Mouse (Mus musculus): ENCODE measurements around the gene Shank3. TPM values are rescaled to one million over a fixed set of nuclear protein-coding genes. Genes with fewer than 3 reads are reported as not detected.

Gene Shank3
- polyA plus RNA-seq, 1 experiment from 2014 or later: 2.4 TPM

DNA sequence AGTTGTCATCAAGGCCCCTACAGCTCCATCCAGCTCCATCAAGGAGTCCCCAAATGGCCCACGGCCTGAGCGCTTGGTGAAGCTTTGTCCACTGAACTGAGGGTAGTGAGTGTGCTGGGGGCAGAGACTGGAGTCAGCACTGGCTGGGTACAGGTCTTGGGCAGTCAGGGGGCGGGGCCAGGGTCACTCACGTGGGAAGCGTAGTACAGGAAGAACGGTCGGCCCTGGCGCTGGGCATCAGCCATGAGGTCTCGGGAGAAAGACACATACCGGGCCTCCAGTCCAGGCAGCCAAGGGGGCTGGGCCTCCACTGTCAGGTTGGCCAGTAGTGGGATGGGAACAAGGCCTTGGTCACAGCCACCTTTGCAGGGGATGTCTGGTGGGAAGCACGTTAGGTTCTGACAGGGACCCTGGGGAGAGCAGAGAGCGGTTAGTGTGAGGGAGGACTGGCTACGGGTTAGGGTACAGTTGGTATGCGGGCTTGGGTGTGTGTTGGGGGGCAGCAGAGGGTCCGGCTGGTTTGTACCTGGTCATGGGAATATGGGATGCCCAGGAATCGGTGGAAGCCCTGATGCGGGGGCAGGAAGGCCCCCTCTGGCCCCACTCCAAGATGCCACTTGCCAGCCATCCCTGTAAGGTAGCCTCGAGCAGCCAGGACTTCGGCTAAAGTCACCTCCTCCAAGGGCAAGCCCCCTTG lies 24.7 kb upstream of the Shank3 start:
- no peak overlapping the region for H3K9ac ChIP-seq (replicated peaks; ENCODE audit: low read depth, low read length)
- H3K4me2 ChIP-seq (replicated peaks; ENCODE audit: low read depth, low read length): no peak overlapping the region
- ATAC-seq (ENCODE audit: insufficient number of reproducible peaks, insufficient read depth, low FRiP score, low read depth): no peak
- H3K9me3 ChIP-seq (ENCODE audit: control insufficient read depth, low read depth, low read length): no peaks in the 10 kb centered on the region
- no peak overlapping the region for H3K4me3 ChIP-seq (ENCODE audit: low read depth, low read length)
- 92% methylated on average over 19 of the region's 19 CpGs for WGBS
- H3K36me3 ChIP-seq (ENCODE audit: control insufficient read depth, insufficient read depth, low read length): no peaks in the 10 kb centered on the region
- H3K4me1 ChIP-seq (ENCODE audit: control insufficient read depth, insufficient read depth, low read length): peaks cover 4% of the 10 kb centered on the region
- no peaks in the 10 kb centered on the region for H3K27me3 ChIP-seq (ENCODE audit: control insufficient read depth, insufficient read depth, low read length)
- H3K27ac ChIP-seq (ENCODE audit: low read length): no peak overlapping the region

- H3K9ac ChIP-seq (replicated peaks; ENCODE audit: low read depth, low read length): peak overlapping the region; percentile 52; the same call in 1 of the 2 replicates
- no peak; the same call in 1 of the 2 replicates for ATAC-seq (ENCODE audit: insufficient number of reproducible peaks, insufficient read depth, low FRiP score, low read depth)
- WGBS: 81% methylated on average over 7 of the region's 7 CpGs
- no peaks in the 10 kb centered on the region for H3K36me3 ChIP-seq (ENCODE audit: control insufficient read depth, insufficient read depth, low read length)
- peak overlapping the region; percentile 55 for H3K4me3 ChIP-seq (ENCODE audit: low read depth, low read length)
- H3K9me3 ChIP-seq (ENCODE audit: control insufficient read depth, low read depth, low read length): no peaks in the 10 kb centered on the region
- no peak overlapping the region for H3K27ac ChIP-seq (ENCODE audit: low read length)
- H3K27me3 ChIP-seq (ENCODE audit: control insufficient read depth, insufficient read depth, low read length): no peaks in the 10 kb centered on the region
- H3K4me2 ChIP-seq (replicated peaks; ENCODE audit: low read depth, low read length): peak overlapping the region; percentile 84
- H3K4me1 ChIP-seq (ENCODE audit: control insufficient read depth, insufficient read depth, low read length): peaks cover 4% of the 10 kb centered on the region
Observed at GRCm38 (mm10) chr15:89475293-89475600, 24.2 kb upstream of the Shank3 start.

- Histone ChIP-seq H3K27ac (ENCODE audit: low read length) (peak overlapping the region; percentile 66), H3K4me1 (ENCODE audit: control insufficient read depth, insufficient read depth, low read length) (peaks cover 4% of the 10 kb centered on the region), H3K4me3 (ENCODE audit: low read depth, low read length) (peak overlapping the region; percentile 55), H3K9ac (replicated peaks; ENCODE audit: low read depth, low read length) (peak overlapping the region; percentile 52), H3K27me3 (ENCODE audit: control insufficient read depth, insufficient read depth, low read length) (no peaks in the 10 kb centered on the region), H3K36me3 (ENCODE audit: control insufficient read depth, insufficient read depth, low read length) (no peaks in the 10 kb centered on the region), H3K4me2 (replicated peaks; ENCODE audit: low read depth, low read length) (peak overlapping the region; percentile 84), H3K9me3 (ENCODE audit: control insufficient read depth, low read depth, low read length) (no peaks in the 10 kb centered on the region)
- ATAC-seq (ENCODE audit: insufficient number of reproducible peaks, insufficient read depth, low FRiP score, low read depth): peak; percentile 98
- 8% methylated on average over 44 of the region's 44 CpGs for WGBS
Observed at GRCm38 (mm10) chr15:89475611-89476474, 23.6 kb upstream of the Shank3 start.

GRCm38 (mm10) chr15:89476475-89476815 lies 23.0 kb upstream of the Shank3 start:
- Histone ChIP-seq H3K4me2 (replicated peaks; ENCODE audit: low read depth, low read length) (peak overlapping the region; percentile 84), H3K36me3 (ENCODE audit: control insufficient read depth, insufficient read depth, low read length) (no peaks in the 10 kb centered on the region), H3K9me3 (ENCODE audit: control insufficient read depth, low read depth, low read length) (no peaks in the 10 kb centered on the region), H3K27ac (ENCODE audit: low read length) (peak overlapping the region; percentile 66), H3K4me3 (ENCODE audit: low read depth, low read length) (peak overlapping the region; percentile 55), H3K9ac (replicated peaks; ENCODE audit: low read depth, low read length) (peak overlapping the region; percentile 52), H3K4me1 (ENCODE audit: control insufficient read depth, insufficient read depth, low read length) (peaks cover 4% of the 10 kb centered on the region), H3K27me3 (ENCODE audit: control insufficient read depth, insufficient read depth, low read length) (no peaks in the 10 kb centered on the region)
- WGBS: 4% methylated on average over 5 of the region's 5 CpGs
- ATAC-seq (ENCODE audit: insufficient number of reproducible peaks, insufficient read depth, low FRiP score, low read depth): no peak

DNA sequence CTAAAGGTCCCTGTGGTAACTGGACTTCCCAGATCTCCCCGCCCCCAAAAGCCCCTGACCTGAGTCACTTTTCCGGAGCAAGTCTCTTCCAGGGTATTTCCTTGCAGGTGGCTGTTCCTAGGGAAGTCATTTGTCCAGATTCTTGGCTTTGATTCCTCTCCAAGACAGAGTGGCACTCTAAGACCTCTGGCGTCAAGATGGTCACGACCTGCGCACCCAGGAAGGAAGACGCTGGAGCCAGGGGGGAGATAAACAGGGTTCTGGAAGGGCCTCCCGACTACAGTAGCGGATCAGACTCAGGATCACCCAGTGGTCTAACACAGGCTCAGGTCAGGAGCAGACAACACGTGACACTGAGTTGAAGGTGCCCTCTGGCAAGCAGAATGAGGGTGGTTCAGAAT lies 22.3 kb upstream of the Shank3 start, which contains the start of gene Arsa:
Arsa (minus strand) TSS at position 335 of the 401 bp plus-strand sequence.
- Histone ChIP-seq H3K4me2 (replicated peaks; ENCODE audit: low read depth, low read length) (peak within 1 kb of the TSS; percentile 84), H3K4me1 (ENCODE audit: control insufficient read depth, insufficient read depth, low read length) (peaks cover 4% of the 10 kb centered on the region), H3K4me3 (ENCODE audit: low read depth, low read length) (peak within 1 kb of the TSS; percentile 55), H3K9me3 (ENCODE audit: control insufficient read depth, low read depth, low read length) (no peaks in the 10 kb centered on the region), H3K27me3 (ENCODE audit: control insufficient read depth, insufficient read depth, low read length) (no peaks in the 10 kb centered on the region), H3K9ac (replicated peaks; ENCODE audit: low read depth, low read length) (peak within 1 kb of the TSS; percentile 52), H3K36me3 (ENCODE audit: control insufficient read depth, insufficient read depth, low read length) (no peaks in the 10 kb centered on the region), H3K27ac (ENCODE audit: low read length) (peak within 1 kb of the TSS; percentile 66)
- WGBS: 30% methylated on average over 9 of the region's 9 CpGs
- ATAC-seq (ENCODE audit: insufficient number of reproducible peaks, insufficient read depth, low FRiP score, low read depth): no peak

DNA sequence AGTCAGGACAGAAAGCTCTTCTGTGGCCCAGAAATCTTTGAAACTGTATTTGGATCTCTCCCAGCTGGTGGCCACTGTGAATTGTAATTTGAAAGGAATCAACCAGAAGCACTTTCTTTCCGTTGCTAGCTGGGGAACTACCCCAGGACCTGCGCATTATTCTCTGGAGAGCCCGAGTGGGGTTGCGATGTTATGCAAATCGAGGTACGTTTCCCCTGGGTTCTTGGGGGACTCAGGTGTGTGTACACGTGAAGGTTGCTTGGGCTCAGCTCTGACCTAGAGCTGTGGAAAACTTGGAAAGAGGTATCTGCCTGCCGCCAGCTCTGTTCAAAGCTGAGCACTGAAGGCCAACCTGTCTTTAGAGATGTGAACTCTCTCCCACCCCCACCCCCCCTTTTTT lies 21.6 kb upstream of the Shank3 start:
- Histone ChIP-seq H3K36me3 (ENCODE audit: control insufficient read depth, insufficient read depth, low read length) (no peaks in the 10 kb centered on the region), H3K9me3 (ENCODE audit: control insufficient read depth, low read depth, low read length) (no peaks in the 10 kb centered on the region), H3K9ac (replicated peaks; ENCODE audit: low read depth, low read length) (no peak overlapping the region), H3K27ac (ENCODE audit: low read length) (no peak overlapping the region), H3K4me2 (replicated peaks; ENCODE audit: low read depth, low read length) (no peak overlapping the region), H3K4me1 (ENCODE audit: control insufficient read depth, insufficient read depth, low read length) (peaks cover 4% of the 10 kb centered on the region), H3K4me3 (ENCODE audit: low read depth, low read length) (no peak overlapping the region), H3K27me3 (ENCODE audit: control insufficient read depth, insufficient read depth, low read length) (no peaks in the 10 kb centered on the region)
- 61% methylated on average over 8 of the region's 8 CpGs for WGBS
- no peak for ATAC-seq (ENCODE audit: insufficient number of reproducible peaks, insufficient read depth, low FRiP score, low read depth)

DNA sequence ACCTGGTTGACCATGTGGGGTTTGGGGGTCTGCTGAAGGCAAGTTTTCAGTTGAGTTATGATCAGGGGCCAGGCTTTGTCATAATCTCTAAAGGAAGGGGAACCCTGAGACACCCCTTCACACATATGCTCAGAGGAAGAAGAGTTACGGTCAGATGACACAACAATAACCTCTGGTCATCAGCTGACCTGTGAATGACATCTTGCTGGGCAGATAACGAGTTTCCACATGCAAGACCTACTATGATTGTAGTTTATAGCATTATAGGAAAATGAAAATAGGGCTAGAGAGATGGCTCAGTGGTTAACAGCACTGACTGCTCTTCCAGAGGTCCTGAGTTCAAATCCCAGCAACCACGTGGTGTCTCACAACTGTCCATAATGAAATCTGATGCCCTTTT lies 20.8 kb upstream of the Shank3 start:
- 89% methylated on average over 3 of the region's 3 CpGs for WGBS
- Histone ChIP-seq H3K27me3 (ENCODE audit: control insufficient read depth, insufficient read depth, low read length) (no peaks in the 10 kb centered on the region), H3K9me3 (ENCODE audit: control insufficient read depth, low read depth, low read length) (no peaks in the 10 kb centered on the region), H3K36me3 (ENCODE audit: control insufficient read depth, insufficient read depth, low read length) (no peaks in the 10 kb centered on the region), H3K9ac (replicated peaks; ENCODE audit: low read depth, low read length) (no peak overlapping the region), H3K4me1 (ENCODE audit: control insufficient read depth, insufficient read depth, low read length) (peaks cover 4% of the 10 kb centered on the region), H3K27ac (ENCODE audit: low read length) (no peak overlapping the region), H3K4me2 (replicated peaks; ENCODE audit: low read depth, low read length) (no peak overlapping the region), H3K4me3 (ENCODE audit: low read depth, low read length) (no peak overlapping the region)
- ATAC-seq (ENCODE audit: insufficient number of reproducible peaks, insufficient read depth, low FRiP score, low read depth): no peak

- Histone ChIP-seq H3K4me3 (ENCODE audit: low read depth, low read length) (no peak overlapping the region), H3K36me3 (ENCODE audit: control insufficient read depth, insufficient read depth, low read length) (no peaks in the 10 kb centered on the region), H3K9me3 (ENCODE audit: control insufficient read depth, low read depth, low read length) (no peaks in the 10 kb centered on the region), H3K4me2 (replicated peaks; ENCODE audit: low read depth, low read length) (no peak overlapping the region), H3K27ac (ENCODE audit: low read length) (no peak overlapping the region), H3K9ac (replicated peaks; ENCODE audit: low read depth, low read length) (no peak overlapping the region), H3K27me3 (ENCODE audit: control insufficient read depth, insufficient read depth, low read length) (no peaks in the 10 kb centered on the region), H3K4me1 (ENCODE audit: control insufficient read depth, insufficient read depth, low read length) (peaks cover 1% of the 10 kb centered on the region; the same call in 1 of the 2 replicates)
- WGBS: 73% methylated on average over 8 of the region's 8 CpGs
- ATAC-seq (ENCODE audit: insufficient number of reproducible peaks, insufficient read depth, low FRiP score, low read depth): no peak
Observed at GRCm38 (mm10) chr15:89480584-89480983, 18.8 kb upstream of the Shank3 start.
